Mouse (Mus musculus) left cerebral cortex, adult 11 months (tissue): Measurements from ENCODE around the gene Lgals7.
"Not testable (repeated sequence)": the region's sequence is repeated elsewhere in the genome, so short reads cannot be mapped to it uniquely, and the experiment has no call there.

Source experiments
- DNase-seq: peaks from one replicate; pipeline ENCODE4 v3.0.0; 2022; ENCODE audit warnings: low spot score

The Lgals7 gene

GRCm38 (mm10) chr7:28830981-28831380, 32.7 kb upstream of the Lgals7 start:
- DNase-seq = no peak

- no peak for DNase-seq
These were observed 32.1 kb upstream of the Lgals7 start for GRCm38 (mm10) chr7:28831411-28832125.

- DNase-seq = no peak
These were observed 31.5 kb upstream of the Lgals7 start for GRCm38 (mm10) chr7:28832137-28832536.

- DNase-seq = no peak
These were observed 29.8 kb upstream of the Lgals7 start, which contains the start of gene Lgals4 for GRCm38 (mm10) chr7:28833723-28834347. Gene Lgals4 (plus strand): TSS chr7:28833854.

- no peak for DNase-seq
These were observed 26.7 kb upstream of the Lgals7 start for GRCm38 (mm10) chr7:28836936-28837335.

- no peak for DNase-seq
These were observed 25.3 kb upstream of the Lgals7 start for GRCm38 (mm10) chr7:28838331-28838730.

- DNase-seq = no peak
These were observed 16.4 kb upstream of the Lgals7 start for GRCm38 (mm10) chr7:28847273-28847672.

GRCm38 (mm10) chr7:28849700-28850236, 13.9 kb upstream of the Lgals7 start:
- no peak for DNase-seq

- DNase-seq = no peak
These were observed 13.0 kb upstream of the Lgals7 start for GRCm38 (mm10) chr7:28850642-28851041.

- DNase-seq = no peak
These were observed 3.7 kb upstream of the Lgals7 start for GRCm38 (mm10) chr7:28859953-28860352.

GRCm38 (mm10) chr7:28860898-28861297, 2.8 kb upstream of the Lgals7 start:
- DNase-seq = no peak

GRCm38 (mm10) chr7:28862817-28863499, 695 bp upstream of the Lgals7 start:
- DNase-seq = peak; percentile 55

- no peak for DNase-seq
These were observed 666 bp downstream of the Lgals7 start for GRCm38 (mm10) chr7:28864288-28864750.

GRCm38 (mm10) chr7:28865481-28866300, 2.0 kb downstream of the Lgals7 start:
- DNase-seq = peak; percentile 74

GRCm38 (mm10) chr7:28866769-28867507, 3.3 kb downstream of the Lgals7 start:
- DNase-seq = no peak

- DNase-seq = not testable (repeated sequence)
These were observed 4.1 kb downstream of the Lgals7 start for GRCm38 (mm10) chr7:28867508-28868340.

- DNase-seq = no peak
These were observed 7.4 kb downstream of the Lgals7 start for GRCm38 (mm10) chr7:28870901-28871664.

- DNase-seq = no peak
These were observed 10.9 kb downstream of the Lgals7 start for GRCm38 (mm10) chr7:28874565-28874964.

GRCm38 (mm10) chr7:28876099-28876498, 12.4 kb downstream of the Lgals7 start:
- no peak for DNase-seq
